Mouse (Mus musculus) heart, embryonic 13.5 days (tissue): Measurements from ENCODE around the gene Pax7. TPM values are rescaled to one million over a fixed set of nuclear protein-coding genes. Genes with fewer than 3 reads are reported as not detected.

Experiments used
- ATAC-seq: fragments of 200-750 bp; cut with Nextera tagmentation; 2 replicates; pipeline ENCODE4 v1.8.0; 2017; ENCODE audit warnings: moderate TSS enrichment; ENCODE audit not compliant: insufficient number of reproducible peaks, low FRiP score, low TSS enrichment; ENCODE audit errors: extremely low read depth
- H3K27ac ChIP-seq: fragments of 300-500 bp; sonication (generic); replicated peaks from 2 replicates; pipeline ENCODE4 v1.5.1; 2015; ENCODE audit warnings: moderate library complexity, mild to moderate bottlenecking, inconsistent platforms
- H3K27me3 ChIP-seq: fragments of 300-500 bp; sonication (generic); replicated peaks from 2 replicates; pipeline ENCODE4 v1.6.1; 2015; ENCODE audit warnings: mild to moderate bottlenecking, inconsistent platforms
- H3K36me3 ChIP-seq: fragments of 300-500 bp; sonication (generic); 2 replicates; pipeline ENCODE4 v1.6.1; 2015; ENCODE audit warnings: mild to moderate bottlenecking, inconsistent platforms
- H3K4me1 ChIP-seq: fragments of 300-500 bp; sonication (generic); 2 replicates; pipeline ENCODE4 v1.6.1; 2015; ENCODE audit warnings: inconsistent platforms
- H3K4me2 ChIP-seq: fragments of 300-500 bp; sonication (generic); 2 replicates; pipeline ENCODE4 v1.6.1; 2015; ENCODE audit warnings: inconsistent platforms, mild to moderate bottlenecking, moderate library complexity
- H3K4me3 ChIP-seq: fragments of 300-500 bp; sonication (generic); 2 replicates; pipeline ENCODE4 v1.5.1; 2015; ENCODE audit warnings: moderate library complexity, mild to moderate bottlenecking, inconsistent platforms
- H3K9ac ChIP-seq: fragments of 300-500 bp; sonication (generic); 2 replicates; pipeline ENCODE4 v1.6.1; 2015; ENCODE audit warnings: inconsistent platforms, mild to moderate bottlenecking, moderate library complexity
- H3K9me3 ChIP-seq: fragments of 300-500 bp; sonication (generic); 2 replicates; pipeline ENCODE4 v1.6.1; 2016; ENCODE audit warnings: inconsistent platforms
- WGBS: fragments of 180-500 bp; shearing (Covaris S2); methylation state at CpG from one replicate; pipeline ENCODE4 v1.1.7; 2015; ENCODE audit warnings: mixed read lengths; 5-methylcytosine and 5-hydroxymethylcytosine counted together
- polyA plus RNA-seq: library from polyadenylated mRNA; unstranded; fragments of >200 nt; fragmentation: Nextera tagmentation; extraction: Ambion mirVana; gene quantifications from 2 replicates; pipeline ENCODE4 v1.2.1, GENCODE M21; 2015

Pax7 gene
- polyA plus RNA-seq, 1 experiment from 2014 or later: not detected

DNA sequence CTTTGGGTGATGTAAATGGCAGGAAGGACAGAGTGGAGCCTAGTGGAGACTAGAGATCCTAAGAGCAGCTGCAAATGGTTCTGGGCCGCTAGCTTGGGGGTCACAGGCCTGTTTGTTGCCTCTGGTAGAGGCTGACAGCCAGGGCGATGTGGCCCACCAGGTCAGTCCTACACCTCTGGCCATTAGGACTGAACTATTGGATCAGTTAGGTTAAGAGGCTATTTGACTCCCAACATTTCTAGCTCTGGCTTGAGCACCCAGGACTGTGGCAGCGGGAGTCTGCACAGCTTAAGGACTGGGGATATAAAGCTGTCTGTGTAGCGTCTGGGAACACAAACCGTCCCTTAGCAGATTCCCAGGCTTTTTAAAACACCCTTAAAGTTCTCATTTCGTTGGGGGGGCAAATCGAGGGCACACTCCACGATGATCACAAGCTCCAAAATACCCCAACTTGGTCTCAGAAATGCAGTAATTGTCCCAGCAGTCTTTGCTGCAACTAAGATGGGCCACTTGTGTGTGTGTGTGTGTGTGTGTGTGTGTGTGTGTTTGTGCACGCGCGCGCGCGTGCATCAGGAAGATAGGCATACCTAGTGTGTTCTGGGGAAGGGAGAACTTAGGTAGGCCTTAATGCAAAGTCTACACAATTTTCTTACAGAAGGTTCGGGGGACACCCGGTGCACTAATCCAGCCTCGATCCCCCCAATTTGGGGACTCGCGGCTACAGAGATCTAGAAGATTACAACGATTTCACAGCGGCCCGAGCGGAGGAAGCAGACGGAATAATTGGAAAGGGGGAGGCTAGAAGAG, 2.5 kb downstream of the Pax7 start:
- H3K27me3 ChIP-seq: peaks cover 100% of the 10 kb centered on the region
- no peak overlapping the region for H3K27ac ChIP-seq
- H3K4me2 ChIP-seq: no peak overlapping the region
- no peaks in the 10 kb centered on the region for H3K9me3 ChIP-seq
- peaks cover 19% of the 10 kb centered on the region for H3K4me1 ChIP-seq
- no peaks in the 10 kb centered on the region for H3K36me3 ChIP-seq
- no peak overlapping the region for H3K4me3 ChIP-seq
- WGBS: under 1% methylated on average over 24 of the region's 24 CpGs
- no peak overlapping the region for H3K9ac ChIP-seq
- ATAC-seq: no peak

DNA sequence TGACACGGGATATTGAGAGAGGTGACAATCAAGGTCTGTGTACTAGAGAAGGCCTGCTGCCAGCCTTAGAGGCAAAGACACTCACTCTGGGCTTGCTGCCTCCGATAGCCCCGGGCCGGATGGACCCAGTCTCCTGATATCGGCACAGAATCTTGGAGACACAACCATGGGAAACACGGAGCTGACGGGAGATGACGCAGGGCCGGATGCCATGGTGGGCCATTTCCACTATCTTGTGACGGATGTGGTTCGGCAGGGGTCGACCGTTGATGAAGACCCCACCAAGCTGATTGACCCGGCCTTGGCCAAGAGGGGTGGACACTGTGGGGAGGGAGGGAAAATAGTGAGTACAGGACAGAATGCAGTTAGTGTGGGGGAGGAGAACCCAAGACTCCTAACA, 3.3 kb downstream of the Pax7 start:
- Histone ChIP-seq H3K4me2 (no peak overlapping the region), H3K9ac (no peak overlapping the region), H3K36me3 (no peaks in the 10 kb centered on the region), H3K27me3 (peaks cover 100% of the 10 kb centered on the region), H3K4me1 (peaks cover 19% of the 10 kb centered on the region), H3K27ac (no peak overlapping the region), H3K4me3 (no peak overlapping the region), H3K9me3 (no peaks in the 10 kb centered on the region)
- no peak for ATAC-seq
- under 1% methylated on average over 14 of the region's 14 CpGs for WGBS

DNA sequence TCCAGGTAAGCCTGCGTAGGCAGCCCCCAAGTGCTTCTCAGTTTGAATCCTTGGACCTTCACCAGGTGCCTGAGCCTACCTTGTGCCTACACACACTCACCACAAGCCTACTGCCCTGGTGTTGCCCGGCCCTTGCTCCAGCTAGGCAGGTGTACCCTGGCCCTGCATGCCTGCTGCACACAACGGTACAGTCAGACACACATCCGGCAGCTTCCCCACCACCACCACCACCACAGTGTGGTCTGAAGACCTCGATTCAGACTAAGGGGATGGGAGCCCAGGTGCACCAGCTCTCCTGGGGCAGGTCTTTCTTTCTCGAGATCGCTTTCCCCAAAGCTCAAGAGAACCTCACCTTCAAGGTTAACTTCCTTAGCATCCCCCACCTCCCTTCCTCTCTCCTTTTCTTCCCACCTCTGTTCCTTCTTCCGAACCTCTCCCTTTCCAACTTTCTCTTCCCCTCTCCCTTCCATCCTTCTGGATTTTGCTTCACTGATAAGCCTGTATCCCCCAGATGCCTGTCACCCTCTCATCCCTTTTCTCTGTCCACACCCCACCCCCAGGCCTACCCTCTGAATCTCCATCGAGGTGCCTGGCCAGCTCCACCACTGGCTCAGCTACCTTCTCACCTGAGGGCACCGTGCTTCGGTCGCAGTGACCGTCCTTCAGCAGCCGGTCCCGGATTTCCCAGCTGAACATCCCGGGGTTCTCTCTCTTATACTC, 4.3 kb downstream of the Pax7 start:
- ATAC-seq: no peak
- Histone ChIP-seq H3K27ac (no peak overlapping the region), H3K27me3 (peaks cover 100% of the 10 kb centered on the region), H3K4me1 (peaks cover 19% of the 10 kb centered on the region), H3K4me3 (no peak overlapping the region), H3K4me2 (no peak overlapping the region), H3K36me3 (no peaks in the 10 kb centered on the region), H3K9ac (no peak overlapping the region), H3K9me3 (no peaks in the 10 kb centered on the region)
- WGBS: 3% methylated on average over 16 of the region's 16 CpGs

DNA sequence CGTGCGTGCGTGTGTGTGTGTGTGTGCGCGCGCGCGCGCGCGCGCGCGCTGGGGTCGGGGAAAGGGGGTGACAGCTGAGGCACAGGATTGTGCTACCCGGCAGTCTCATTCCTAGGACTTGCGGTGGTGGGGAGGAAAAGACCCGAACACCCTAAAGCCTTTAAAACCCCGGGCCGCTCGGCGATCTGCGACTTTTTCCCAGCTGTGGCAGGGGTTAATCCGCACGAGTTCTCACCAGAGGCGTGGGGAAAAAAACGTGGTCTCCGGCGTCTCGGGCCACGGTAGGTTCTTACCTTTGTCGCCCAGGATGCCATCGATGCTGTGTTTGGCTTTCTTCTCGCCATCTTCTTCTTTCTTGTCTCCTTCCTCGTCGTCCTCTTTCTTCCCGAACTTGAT, 5.0 kb downstream of the Pax7 start:
- Histone ChIP-seq H3K9ac (no peak overlapping the region), H3K27me3 (peaks cover 100% of the 10 kb centered on the region), H3K36me3 (no peaks in the 10 kb centered on the region), H3K4me1 (peaks cover 14% of the 10 kb centered on the region), H3K9me3 (no peaks in the 10 kb centered on the region), H3K27ac (no peak overlapping the region), H3K4me3 (0 out of 2 replicates have a peak overlapping the region, but pooled peaks have one; percentile 9), H3K4me2 (peak overlapping the region; percentile 13; the same call in 1 of the 2 replicates)
- WGBS: under 1% methylated on average over 26 of the region's 37 CpGs
- ATAC-seq: no peak

DNA sequence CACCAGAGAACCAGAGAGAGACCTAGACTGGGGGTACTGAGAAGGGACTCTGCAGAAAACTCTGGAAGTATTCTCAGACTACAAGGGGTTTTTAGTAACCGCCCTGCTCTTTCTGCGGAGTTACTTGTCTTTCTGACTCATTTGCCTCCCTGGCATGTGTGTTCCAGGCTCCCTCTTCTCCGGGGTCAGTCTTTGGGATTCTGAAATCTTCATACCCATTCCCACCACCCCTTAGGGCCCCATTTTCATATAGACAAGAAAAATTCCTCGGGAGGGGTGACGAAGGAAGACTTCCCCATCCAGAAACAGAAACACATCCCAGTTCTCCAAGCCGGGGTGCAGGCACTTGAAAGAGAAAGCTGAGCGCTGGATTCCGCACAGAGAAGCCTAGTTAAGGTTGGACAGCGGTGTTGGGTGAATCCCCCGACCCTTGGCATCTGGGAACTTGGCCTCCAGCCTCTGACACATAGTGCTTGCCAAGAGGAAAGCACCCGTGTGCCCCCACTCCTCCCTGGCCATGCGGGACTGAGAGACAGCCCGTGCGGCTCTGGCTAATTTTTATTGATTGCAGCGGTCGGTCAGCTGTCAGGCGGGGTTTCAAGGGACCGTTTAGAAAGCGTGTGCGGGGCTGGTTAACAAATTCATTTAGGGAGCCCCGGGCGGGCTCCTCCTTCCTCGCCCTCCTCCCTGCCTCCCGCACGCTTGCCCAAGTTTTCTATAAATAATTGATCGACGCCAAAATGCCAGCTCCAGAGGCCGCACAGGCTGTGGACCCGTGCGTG, 5.6 kb downstream of the Pax7 start:
- Histone ChIP-seq H3K9ac (no peak overlapping the region), H3K4me2 (peak overlapping the region; percentile 13; the same call in 1 of the 2 replicates), H3K9me3 (no peaks in the 10 kb centered on the region), H3K4me1 (peaks cover 8% of the 10 kb centered on the region), H3K27ac (no peak overlapping the region), H3K36me3 (no peaks in the 10 kb centered on the region), H3K4me3 (0 out of 2 replicates have a peak overlapping the region, but pooled peaks have one; percentile 9), H3K27me3 (peaks cover 100% of the 10 kb centered on the region)
- no peak for ATAC-seq
- WGBS: 2% methylated on average over 30 of the region's 30 CpGs

DNA sequence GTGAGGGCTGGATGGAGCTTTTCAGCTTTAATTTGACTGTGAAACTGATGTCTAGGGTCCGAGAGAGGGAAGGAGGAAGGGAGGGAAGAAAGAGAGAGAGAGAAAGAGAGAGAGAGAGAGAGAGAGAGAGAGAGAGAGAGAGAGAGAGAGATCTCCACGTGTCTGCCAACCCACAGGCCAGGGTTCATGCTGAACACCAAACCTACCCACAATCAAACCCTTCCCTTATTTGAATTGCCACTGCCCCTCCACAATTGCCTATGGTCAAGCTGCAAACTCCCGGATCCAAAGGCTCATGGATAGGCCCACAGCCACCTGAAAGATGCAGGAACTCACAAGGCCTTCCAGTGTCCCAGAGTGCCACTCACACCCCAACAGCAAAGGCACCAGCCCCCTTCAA, 7.1 kb downstream of the Pax7 start:
- H3K9me3 ChIP-seq: no peaks in the 10 kb centered on the region

DNA sequence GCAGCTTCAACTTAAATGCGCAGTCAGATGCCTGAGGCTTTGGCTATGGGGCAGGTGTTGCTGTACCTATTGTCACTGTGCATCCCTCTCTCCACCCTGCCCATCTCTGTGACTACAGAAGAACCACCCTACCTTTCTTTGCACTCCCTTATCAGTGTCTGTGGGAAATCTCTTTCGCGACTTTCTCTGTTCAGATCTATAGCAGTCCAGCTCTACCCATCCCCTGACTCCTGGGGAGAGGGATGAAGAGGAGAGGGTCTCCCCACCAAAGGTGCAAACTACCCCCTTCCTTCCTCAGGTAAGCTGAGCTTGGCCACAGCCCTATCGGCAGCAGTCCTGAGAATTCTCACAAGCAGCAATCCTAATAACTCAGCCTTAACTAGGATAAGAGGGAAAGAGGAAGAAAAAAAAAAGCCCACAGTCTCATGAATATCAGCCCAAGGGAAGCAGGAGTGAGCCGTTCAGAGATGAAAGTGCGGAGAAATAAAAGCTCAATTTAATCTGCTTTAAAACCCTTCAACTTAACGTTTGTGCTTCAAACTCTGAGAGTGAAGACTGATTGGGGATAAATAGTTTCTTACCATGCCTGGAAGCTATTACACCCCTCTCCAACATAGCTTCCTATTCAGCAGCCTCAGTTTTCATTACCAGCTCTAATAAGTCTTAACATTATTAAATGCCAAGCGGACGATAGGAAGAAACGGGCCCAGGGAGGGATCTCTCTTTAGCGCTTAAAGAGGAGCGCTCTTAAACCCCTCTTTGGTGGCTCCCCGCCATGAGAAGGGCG, 7.8 kb downstream of the Pax7 start:
- no peak for ATAC-seq
- 1% methylated on average over 14 of the region's 14 CpGs for WGBS
- H3K36me3 ChIP-seq: no peaks in the 10 kb centered on the region
- no peak overlapping the region for H3K27ac ChIP-seq
- H3K27me3 ChIP-seq: peaks cover 100% of the 10 kb centered on the region
- peaks cover 13% of the 10 kb centered on the region for H3K4me1 ChIP-seq
- no peak overlapping the region for H3K4me2 ChIP-seq
- H3K4me3 ChIP-seq: no peak overlapping the region
- H3K9ac ChIP-seq: no peak overlapping the region
- no peaks in the 10 kb centered on the region for H3K9me3 ChIP-seq

More for the DNA sequence above, 7.1 kb downstream of the Pax7 start:
- Histone ChIP-seq H3K36me3 (no peaks in the 10 kb centered on the region), H3K4me1 (peaks cover 12% of the 10 kb centered on the region), H3K4me3 (no peak overlapping the region), H3K9ac (no peak overlapping the region), H3K27me3 (peaks cover 100% of the 10 kb centered on the region), H3K27ac (no peak overlapping the region), H3K4me2 (no peak overlapping the region)
- no peak for ATAC-seq
- WGBS: 0% methylated on average over 3 of the region's 3 CpGs

DNA sequence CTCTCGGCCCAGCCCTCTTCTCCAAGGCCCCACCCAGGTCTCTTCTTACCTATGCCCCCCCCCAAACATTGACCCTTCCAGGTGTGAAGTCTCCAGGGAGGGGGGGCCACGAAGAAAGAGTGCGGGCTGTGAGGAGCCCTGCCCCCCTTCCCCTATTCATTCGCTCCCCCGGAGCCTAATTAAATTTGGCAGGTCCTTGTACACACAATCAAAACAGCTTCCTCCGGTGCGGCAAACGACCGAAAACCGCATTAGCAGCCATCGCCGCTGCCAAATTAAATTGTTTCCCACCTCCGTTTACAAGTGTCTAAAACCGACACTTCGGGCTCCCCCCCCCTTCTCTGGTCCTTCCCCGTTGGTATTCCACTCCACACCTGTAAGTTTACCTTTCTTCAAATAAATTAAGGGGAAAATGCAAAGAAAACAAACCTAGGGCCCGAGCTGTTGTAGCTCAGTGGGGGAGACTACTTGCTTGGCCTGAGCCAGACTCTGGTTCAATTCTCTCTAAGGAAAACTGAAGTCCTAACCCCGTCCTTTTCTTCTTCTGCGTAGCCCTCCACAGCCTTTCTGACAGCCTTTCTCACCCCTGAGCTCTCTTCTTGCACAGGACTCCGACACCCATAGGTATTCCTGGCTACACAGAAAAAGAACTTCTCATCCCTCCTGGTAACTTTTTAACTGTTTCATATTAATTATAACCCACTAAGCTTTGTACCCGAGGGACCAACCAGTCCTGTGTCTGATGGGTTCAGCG, 8.6 kb downstream of the Pax7 start:
- WGBS: 1% methylated on average over 22 of the region's 22 CpGs
- no peaks in the 10 kb centered on the region for H3K36me3 ChIP-seq

DNA sequence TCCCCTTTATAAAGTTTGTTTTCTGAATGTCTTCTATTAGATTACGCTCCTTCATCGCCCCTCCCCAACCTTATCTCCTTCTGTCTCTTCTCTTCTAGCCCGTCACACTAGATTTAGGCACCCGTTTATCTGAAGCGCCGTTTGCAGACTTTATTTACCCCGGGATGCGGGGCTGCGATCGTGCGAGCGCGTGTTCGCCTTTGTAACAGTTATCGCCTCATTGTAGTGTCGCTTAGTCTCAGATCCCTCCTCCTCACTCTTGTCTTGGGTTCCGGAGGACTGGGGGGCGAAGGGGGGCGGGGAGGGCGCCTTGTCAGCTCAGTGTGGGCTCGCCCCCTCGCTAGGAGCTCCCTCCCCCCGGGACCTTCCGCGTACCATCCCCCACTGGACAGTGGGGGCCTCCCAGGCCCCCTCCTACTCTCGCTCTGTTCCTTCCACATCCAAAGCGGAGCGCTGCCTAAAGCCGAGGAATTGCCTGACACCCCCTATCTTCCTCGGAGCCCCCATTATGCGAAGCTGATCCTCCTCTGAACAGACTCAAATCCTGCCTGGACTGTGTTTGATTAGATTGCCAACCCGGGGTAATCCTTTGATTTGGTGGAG, 9.4 kb downstream of the Pax7 start:
- Histone ChIP-seq H3K27me3 (peaks cover 100% of the 10 kb centered on the region), H3K9ac (no peak overlapping the region), H3K9me3 (no peaks in the 10 kb centered on the region), H3K4me1 (peaks cover 13% of the 10 kb centered on the region), H3K4me3 (0 out of 2 replicates have a peak overlapping the region, but pooled peaks have one; percentile 4), H3K27ac (no peak overlapping the region), H3K36me3 (no peaks in the 10 kb centered on the region), H3K4me2 (no peak overlapping the region)
- no peak for ATAC-seq
- WGBS: under 1% methylated on average over 30 of the region's 32 CpGs

More for the DNA sequence above, 8.6 kb downstream of the Pax7 start:
- ATAC-seq: no peak
- Histone ChIP-seq H3K27ac (no peak overlapping the region), H3K27me3 (peaks cover 100% of the 10 kb centered on the region), H3K4me1 (peaks cover 13% of the 10 kb centered on the region), H3K4me2 (no peak overlapping the region), H3K9ac (no peak overlapping the region), H3K9me3 (no peaks in the 10 kb centered on the region), H3K4me3 (no peak overlapping the region)
